Mouse (Mus musculus): Measurements from ENCODE around the gene Tulp2. TPM values are rescaled to one million over a fixed set of nuclear protein-coding genes. Genes with fewer than 3 reads are reported as not detected.
A peak's percentile ranks its signal among the peaks of the same experiment; 100 is the strongest.

The Tulp2 gene
- polyA plus RNA-seq, 1 experiment from 2014 or later = 0.92 TPM

GRCm38 (mm10) chr7:45549641-45550436, 68.2 kb downstream of the Tulp2 start:
- Histone ChIP-seq H3K36me3 (no peaks in the 10 kb centered on the region), H3K9ac (no peak overlapping the region), H3K4me2 (replicated peaks) (no peak overlapping the region), H3K27me3 (no peaks in the 10 kb centered on the region), H3K27ac (no peak overlapping the region), H3K9me3 (no peaks in the 10 kb centered on the region), H3K4me1 (0 out of 2 replicates have a peak, but pooled peaks cover 5% of the 10 kb centered on the region), H3K4me3 (no peak overlapping the region)
- WGBS = 86% methylated on average over 16 of the region's 16 CpGs
- ATAC-seq (ENCODE audit: insufficient number of reproducible peaks, insufficient read depth, low FRiP score, low TSS enrichment) = no peak

GRCm38 (mm10) chr7:45550821-45551511, 69.3 kb downstream of the Tulp2 start:
- Histone ChIP-seq H3K36me3 (no peaks in the 10 kb centered on the region), H3K27me3 (no peaks in the 10 kb centered on the region), H3K4me1 (0 out of 2 replicates have a peak, but pooled peaks cover 5% of the 10 kb centered on the region), H3K9ac (no peak overlapping the region), H3K4me2 (replicated peaks) (no peak overlapping the region), H3K4me3 (no peak overlapping the region), H3K27ac (no peak overlapping the region), H3K9me3 (no peaks in the 10 kb centered on the region)
- ATAC-seq (ENCODE audit: insufficient number of reproducible peaks, insufficient read depth, low FRiP score, low TSS enrichment) = no peak
- 76% methylated on average over 11 of the region's 11 CpGs for WGBS

GRCm38 (mm10) chr7:45551512-45551883, 69.8 kb downstream of the Tulp2 start:
- H3K9ac ChIP-seq = no peak overlapping the region
- H3K4me1 ChIP-seq = 0 out of 2 replicates have a peak, but pooled peaks cover 5% of the 10 kb centered on the region
- H3K27me3 ChIP-seq = no peaks in the 10 kb centered on the region
- no peaks in the 10 kb centered on the region for H3K36me3 ChIP-seq
- no peak overlapping the region for H3K4me3 ChIP-seq
- WGBS = 85% methylated on average over 8 of the region's 8 CpGs
- ATAC-seq (ENCODE audit: insufficient number of reproducible peaks, insufficient read depth, low FRiP score, low TSS enrichment) = no peak
- H3K9me3 ChIP-seq = no peaks in the 10 kb centered on the region
- no peak overlapping the region for H3K27ac ChIP-seq
- no peak overlapping the region for H3K4me2 ChIP-seq (replicated peaks)

DNA sequence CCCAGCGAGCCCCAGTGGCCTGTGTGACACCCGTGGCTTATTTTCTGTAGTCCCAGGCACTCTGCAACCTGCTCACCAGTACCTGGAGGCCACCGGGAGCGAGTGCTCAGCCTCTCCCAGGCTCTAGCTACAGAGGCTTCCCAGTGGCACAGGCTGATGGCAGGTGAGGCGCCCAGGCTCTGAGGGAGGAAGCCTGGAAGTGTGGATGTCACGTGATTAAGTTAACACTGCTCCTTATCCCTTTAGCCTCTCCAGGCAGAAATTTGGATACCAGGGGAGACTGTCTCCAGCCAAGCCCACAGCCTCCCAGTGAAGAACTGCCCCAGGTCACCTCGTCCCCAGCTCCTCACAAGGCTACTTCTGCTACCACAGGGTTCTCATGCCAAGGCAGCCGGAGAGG, 71.8 kb downstream of the Tulp2 start:
- no peaks in the 10 kb centered on the region for H3K27me3 ChIP-seq
- WGBS = 63% methylated on average over 8 of the region's 8 CpGs
- H3K27ac ChIP-seq = no peak overlapping the region
- H3K36me3 ChIP-seq = no peaks in the 10 kb centered on the region
- no peak overlapping the region for H3K4me3 ChIP-seq
- no peak for ATAC-seq (ENCODE audit: insufficient number of reproducible peaks, insufficient read depth, low FRiP score, low TSS enrichment)
- no peak overlapping the region for H3K4me2 ChIP-seq (replicated peaks)
- H3K4me1 ChIP-seq = 0 out of 2 replicates have a peak, but pooled peaks cover 5% of the 10 kb centered on the region
- H3K9ac ChIP-seq = peak overlapping the region; percentile 13; the same call in 1 of the 2 replicates
- no peaks in the 10 kb centered on the region for H3K9me3 ChIP-seq

- Histone ChIP-seq H3K4me1 (0 out of 2 replicates have a peak, but pooled peaks cover 5% of the 10 kb centered on the region), H3K27ac (no peak overlapping the region), H3K27me3 (no peaks in the 10 kb centered on the region), H3K4me3 (no peak overlapping the region), H3K9ac (peak overlapping the region; percentile 13; the same call in 1 of the 2 replicates), H3K36me3 (no peaks in the 10 kb centered on the region), H3K4me2 (replicated peaks) (no peak overlapping the region), H3K9me3 (no peaks in the 10 kb centered on the region)
- 93% methylated on average over 2 of the region's 2 CpGs for WGBS
- no peak for ATAC-seq (ENCODE audit: insufficient number of reproducible peaks, insufficient read depth, low FRiP score, low TSS enrichment)
Observed at GRCm38 (mm10) chr7:45553990-45554389, 72.3 kb downstream of the Tulp2 start.

DNA sequence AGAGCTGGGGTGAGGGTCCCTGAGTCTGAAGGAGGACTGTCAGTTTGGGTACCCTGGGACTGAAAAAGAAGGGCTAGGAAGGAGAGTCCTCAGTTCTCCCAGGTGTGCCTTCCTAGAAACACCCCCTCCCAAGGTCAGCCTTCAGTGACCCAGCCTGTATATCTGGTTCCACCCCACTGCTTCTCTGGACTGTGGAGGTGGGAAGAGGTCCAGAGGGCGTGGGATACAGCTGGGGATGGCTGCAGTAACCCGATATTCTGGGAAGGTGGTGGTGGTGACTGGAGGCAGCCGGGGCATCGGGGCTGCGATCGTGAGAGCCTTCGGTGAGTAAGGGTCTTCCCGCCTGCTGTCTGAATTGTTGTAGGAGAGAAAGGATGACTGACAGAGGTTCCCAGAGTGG, 73.1 kb downstream of the Tulp2 start, which contains the start of gene Hsd17b14:
TSS of gene Hsd17b14 (plus strand) at position 150 of the 400 bp plus-strand sequence.
- H3K27ac ChIP-seq = no peak within 1 kb of the TSS
- H3K4me2 ChIP-seq (replicated peaks) = no peak within 1 kb of the TSS
- no peak for ATAC-seq (ENCODE audit: insufficient number of reproducible peaks, insufficient read depth, low FRiP score, low TSS enrichment)
- no peaks in the 10 kb centered on the region for H3K9me3 ChIP-seq
- 0 out of 2 replicates have a peak, but pooled peaks cover 5% of the 10 kb centered on the region for H3K4me1 ChIP-seq
- H3K27me3 ChIP-seq = no peaks in the 10 kb centered on the region
- H3K9ac ChIP-seq = peak within 1 kb of the TSS; percentile 13; the same call in 1 of the 2 replicates
- no peaks in the 10 kb centered on the region for H3K36me3 ChIP-seq
- WGBS = 20% methylated on average over 8 of the region's 8 CpGs
- no peak within 1 kb of the TSS for H3K4me3 ChIP-seq

DNA sequence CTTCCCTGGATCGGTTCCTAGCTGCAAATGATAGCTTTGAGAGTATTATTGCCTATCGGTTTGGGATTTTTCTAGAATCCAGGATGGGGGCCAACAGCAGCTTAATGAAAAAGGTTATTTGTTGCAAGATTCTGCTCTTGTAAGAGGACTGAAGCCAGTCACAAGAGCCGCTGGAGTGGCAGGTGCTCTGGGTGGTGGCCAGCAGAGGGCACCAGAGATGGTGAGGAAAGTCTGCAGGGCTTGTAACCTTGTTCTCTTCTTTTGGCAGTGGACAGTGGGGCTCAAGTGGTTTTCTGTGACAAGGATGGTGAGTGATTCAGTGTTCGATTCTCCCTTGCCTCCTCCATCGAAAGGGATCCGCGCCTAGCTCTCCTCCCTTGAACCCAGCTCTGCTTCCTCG, 74.1 kb downstream of the Tulp2 start:
- Histone ChIP-seq H3K4me3 (no peak overlapping the region), H3K4me2 (replicated peaks) (no peak overlapping the region), H3K4me1 (0 out of 2 replicates have a peak, but pooled peaks cover 1% of the 10 kb centered on the region), H3K9ac (no peak overlapping the region), H3K27ac (no peak overlapping the region), H3K36me3 (no peaks in the 10 kb centered on the region), H3K27me3 (no peaks in the 10 kb centered on the region), H3K9me3 (no peaks in the 10 kb centered on the region)
- 26% methylated on average over 8 of the region's 8 CpGs for WGBS
- no peak for ATAC-seq (ENCODE audit: insufficient number of reproducible peaks, insufficient read depth, low FRiP score, low TSS enrichment)

DNA sequence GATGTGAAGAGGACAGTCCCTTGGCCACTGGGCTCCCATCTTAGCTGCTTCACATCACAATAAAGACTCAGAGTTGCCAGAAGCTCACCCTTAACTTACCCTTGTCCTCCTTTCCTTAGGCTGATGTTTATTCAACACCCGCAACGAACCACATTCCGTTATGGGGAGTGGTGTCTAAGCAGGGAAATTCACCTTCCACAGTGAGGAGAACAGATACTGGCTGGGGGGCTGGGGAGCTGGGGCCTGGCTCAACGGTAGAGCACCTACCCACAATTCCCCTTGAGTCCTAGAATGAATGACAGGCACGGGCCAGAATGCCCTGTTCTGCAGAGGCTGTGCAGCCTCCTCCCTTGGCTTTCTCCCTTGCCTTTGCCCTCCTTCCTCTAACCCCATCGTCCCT, 77.2 kb downstream of the Tulp2 start:
- no peak overlapping the region for H3K9ac ChIP-seq
- peaks cover 8% of the 10 kb centered on the region; the same call in 1 of the 2 replicates for H3K4me1 ChIP-seq
- ATAC-seq (ENCODE audit: insufficient number of reproducible peaks, insufficient read depth, low FRiP score, low TSS enrichment) = no peak
- H3K27ac ChIP-seq = no peak overlapping the region
- no peaks in the 10 kb centered on the region for H3K27me3 ChIP-seq
- no peaks in the 10 kb centered on the region for H3K36me3 ChIP-seq
- WGBS = 61% methylated on average over 6 of the region's 6 CpGs
- H3K4me2 ChIP-seq (replicated peaks) = no peak overlapping the region
- H3K4me3 ChIP-seq = no peak overlapping the region
- H3K9me3 ChIP-seq = no peaks in the 10 kb centered on the region

- no peak for ATAC-seq (ENCODE audit: insufficient number of reproducible peaks, insufficient read depth, low FRiP score, low TSS enrichment)
- Histone ChIP-seq H3K4me2 (replicated peaks) (no peak overlapping the region), H3K27ac (no peak overlapping the region), H3K9me3 (no peaks in the 10 kb centered on the region), H3K27me3 (no peaks in the 10 kb centered on the region), H3K4me3 (no peak overlapping the region), H3K4me1 (peaks cover 8% of the 10 kb centered on the region; the same call in 1 of the 2 replicates), H3K36me3 (no peaks in the 10 kb centered on the region), H3K9ac (no peak overlapping the region)
- whole genome bisulfite sequencing = 78% methylated on average over 7 of the region's 7 CpGs
Observed at GRCm38 (mm10) chr7:45560241-45560640, 78.6 kb downstream of the Tulp2 start.

GRCm38 (mm10) chr7:45560843-45561623, 79.4 kb downstream of the Tulp2 start:
- ATAC-seq (ENCODE audit: insufficient number of reproducible peaks, insufficient read depth, low FRiP score, low TSS enrichment) = no peak
- H3K4me3 ChIP-seq = no peak overlapping the region

More at GRCm38 (mm10) chr7:45560843-45561623, 79.4 kb downstream of the Tulp2 start:
- Histone ChIP-seq H3K9me3 (no peaks in the 10 kb centered on the region), H3K27ac (no peak overlapping the region), H3K9ac (no peak overlapping the region), H3K27me3 (no peaks in the 10 kb centered on the region), H3K4me1 (peaks cover 8% of the 10 kb centered on the region; the same call in 1 of the 2 replicates), H3K4me2 (replicated peaks) (peak overlapping the region; percentile 27; the same call in 1 of the 2 replicates), H3K36me3 (no peaks in the 10 kb centered on the region)
- WGBS = 23% methylated on average over 17 of the region's 17 CpGs
